Mouse (Mus musculus) right cerebral cortex, postnatal 36 days (tissue): ENCODE results near the gene Nrg4.
A peak's percentile ranks its signal among the peaks of the same experiment; 100 is the strongest.

Experiments used
- DNase-seq, 2 experiments: peaks; one replicate each; pipeline ENCODE4 v3.0.0; 2022; ENCODE audit warnings: low spot score in 2 of 2, mixed read lengths in 1 of 2

The Nrg4 gene

GRCm38 (mm10) chr9:55213396-55213795 is 113.2 kb downstream of the Nrg4 start:
- DNase-seq, result no peak

- DNase-seq, result no peak
These were observed 115.0 kb downstream of the Nrg4 start for GRCm38 (mm10) chr9:55211611-55212010.

- peak; percentile 74 to 77 for DNase-seq
These were observed 117.7 kb downstream of the Nrg4 start, which contains the start of gene Fbxo22 for GRCm38 (mm10) chr9:55208790-55209481. Gene Fbxo22, plus strand, starts transcription at chr9:55208925.

GRCm38 (mm10) chr9:55208458-55208789 is 118.2 kb downstream of the Nrg4 start:
- no peak for DNase-seq

GRCm38 (mm10) chr9:55199348-55199747 is 127.3 kb downstream of the Nrg4 start:
- peak; percentile 18 to 54 for DNase-seq

- no peak for DNase-seq
These were observed 128.4 kb downstream of the Nrg4 start for GRCm38 (mm10) chr9:55198260-55198659.

GRCm38 (mm10) chr9:55195876-55196275 is 130.8 kb downstream of the Nrg4 start:
- no peak for DNase-seq

GRCm38 (mm10) chr9:55174235-55174634 is 152.4 kb downstream of the Nrg4 start:
- no peak for DNase-seq

- no peak for DNase-seq
These were observed 154.4 kb downstream of the Nrg4 start for GRCm38 (mm10) chr9:55172195-55172685.

- no peak for DNase-seq
These were observed 155.8 kb downstream of the Nrg4 start for GRCm38 (mm10) chr9:55170655-55171412.
